Mouse (Mus musculus): ENCODE results near the gene Gm10721.
"Not testable (repeated sequence)": the region's sequence is repeated elsewhere in the genome, so short reads cannot be mapped to it uniquely, and the experiment has no call there.

The Gm10721 gene

DNA sequence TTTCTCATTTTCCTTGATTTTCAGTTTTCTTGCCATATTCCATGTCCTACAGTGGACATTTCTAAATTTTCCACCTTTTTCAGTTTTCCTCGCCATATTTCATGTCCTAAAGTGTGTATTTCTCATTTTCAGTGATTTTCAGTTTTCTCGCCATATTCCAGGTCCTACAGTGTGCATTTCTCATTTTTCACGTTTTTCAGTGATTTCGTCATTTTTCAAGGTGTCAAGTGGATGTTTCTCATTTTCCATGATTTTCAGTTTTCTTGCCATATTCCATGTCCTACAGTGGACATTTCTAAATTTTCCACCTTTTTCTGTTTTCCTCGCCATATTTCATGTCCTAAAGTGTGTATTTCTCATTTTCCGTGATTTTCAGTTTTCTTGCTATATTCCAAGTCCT is 12.7 kb downstream of the Gm10721 start:
- peak; percentile 25 for DNase-seq

DNA sequence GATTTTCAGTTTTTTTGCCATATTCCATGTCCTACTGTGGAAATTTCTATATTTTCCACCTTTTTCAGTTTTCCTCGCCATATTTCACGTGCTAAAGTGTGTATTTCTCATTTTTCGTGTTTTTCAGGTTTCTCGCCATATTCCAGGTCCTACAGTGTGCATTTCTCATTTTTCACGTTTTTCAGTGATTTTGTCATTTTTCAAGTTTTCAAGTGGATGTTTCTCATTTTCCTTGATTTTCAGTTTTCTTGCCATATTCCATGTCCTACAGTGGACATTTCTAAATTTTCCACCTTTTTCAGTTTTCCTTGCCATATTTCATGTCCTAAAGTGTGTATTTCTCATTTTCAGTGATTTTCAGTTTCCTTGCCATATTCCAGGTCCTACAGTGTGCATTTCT is 13.2 kb downstream of the Gm10721 start:
- DNase-seq, result not testable (repeated sequence)

DNA sequence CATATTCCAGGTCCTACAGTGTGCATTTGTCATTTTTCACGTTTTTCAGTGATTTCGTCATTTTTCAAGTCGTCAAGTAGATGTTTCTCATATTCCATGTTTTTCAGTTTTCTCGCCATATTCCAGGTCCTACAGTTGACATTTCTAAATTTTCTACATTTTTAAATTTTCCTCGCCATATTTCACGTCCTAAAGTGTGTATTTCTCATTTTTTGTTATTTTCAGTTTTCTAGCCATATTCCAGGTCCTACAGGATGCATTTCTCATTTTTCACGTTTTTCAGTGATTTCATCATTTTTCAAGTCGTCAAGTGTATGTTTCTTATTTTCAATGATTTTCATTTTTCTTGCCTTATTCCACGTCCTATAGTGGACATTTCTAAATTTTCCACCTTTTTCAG is 13.8 kb downstream of the Gm10721 start:
- not testable (repeated sequence) for DNase-seq

GRCm38 (mm10) chr9:3027200-3027599 is 14.3 kb downstream of the Gm10721 start:
- DNase-seq, result not testable (repeated sequence)

DNA sequence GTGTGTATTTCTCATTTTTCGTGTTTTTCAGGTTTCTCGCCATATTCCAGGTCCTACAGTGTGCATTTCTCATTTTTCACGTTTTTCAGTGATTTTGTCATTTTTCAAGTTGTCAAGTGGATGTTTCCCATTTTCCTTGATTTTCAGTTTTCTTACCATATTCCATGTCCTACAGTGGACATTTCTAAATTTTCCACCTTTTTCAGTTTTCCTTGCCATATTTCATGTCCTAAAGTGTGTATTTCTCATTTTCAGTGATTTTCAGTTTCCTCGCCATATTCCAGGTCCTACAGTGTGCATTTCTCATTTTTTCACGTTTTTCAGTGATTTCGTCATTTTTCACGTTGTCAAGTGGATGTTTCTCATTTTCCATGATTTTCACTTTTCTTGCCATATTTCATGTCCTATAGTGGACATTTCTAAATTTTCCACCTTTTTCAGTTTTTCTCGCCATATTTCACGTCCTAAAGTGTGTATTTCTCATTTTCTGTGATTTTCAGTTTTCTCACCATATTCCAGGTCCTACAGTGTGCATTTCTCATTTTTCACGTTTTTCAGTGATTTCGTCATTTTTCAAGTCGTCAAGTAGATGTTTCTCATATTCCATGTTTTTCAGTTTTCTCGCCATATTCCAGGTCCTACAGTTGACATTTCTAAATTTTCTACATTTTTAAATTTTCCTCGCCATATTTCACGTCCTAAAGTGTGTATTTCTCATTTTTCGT is 16.5 kb downstream of the Gm10721 start:
- DNase-seq, result not testable (repeated sequence)

DNA sequence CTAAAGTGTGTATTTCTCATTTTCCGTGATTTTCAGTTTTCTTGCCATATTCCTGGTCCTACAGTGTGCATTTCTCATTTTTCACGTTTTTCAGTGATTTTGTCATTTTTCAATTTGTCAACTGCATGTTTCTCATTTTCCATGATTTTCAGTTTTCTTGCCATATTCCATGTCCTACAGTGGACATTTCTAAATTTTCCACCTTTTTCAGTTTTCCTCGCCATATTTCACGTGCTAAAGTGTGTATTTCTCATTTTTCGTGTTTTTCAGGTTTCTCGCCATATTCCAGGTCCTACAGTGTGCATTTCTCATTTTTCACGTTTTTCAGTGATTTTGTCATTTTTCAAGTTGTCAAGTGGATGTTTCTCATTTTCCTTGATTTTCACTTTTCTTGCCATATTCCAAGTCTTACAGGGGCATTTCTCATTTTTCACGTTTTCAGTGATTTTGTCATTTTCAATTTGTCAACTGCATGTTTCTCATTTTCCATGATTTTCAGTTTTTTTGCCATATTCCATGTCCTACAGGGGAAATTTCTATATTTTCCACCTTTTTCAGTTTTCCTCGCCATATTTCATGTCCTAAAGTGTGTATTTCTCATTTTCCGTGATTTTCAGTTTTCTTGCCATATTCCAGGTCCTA is 17.9 kb downstream of the Gm10721 start:
- DNase-seq, result not testable (repeated sequence)

DNA sequence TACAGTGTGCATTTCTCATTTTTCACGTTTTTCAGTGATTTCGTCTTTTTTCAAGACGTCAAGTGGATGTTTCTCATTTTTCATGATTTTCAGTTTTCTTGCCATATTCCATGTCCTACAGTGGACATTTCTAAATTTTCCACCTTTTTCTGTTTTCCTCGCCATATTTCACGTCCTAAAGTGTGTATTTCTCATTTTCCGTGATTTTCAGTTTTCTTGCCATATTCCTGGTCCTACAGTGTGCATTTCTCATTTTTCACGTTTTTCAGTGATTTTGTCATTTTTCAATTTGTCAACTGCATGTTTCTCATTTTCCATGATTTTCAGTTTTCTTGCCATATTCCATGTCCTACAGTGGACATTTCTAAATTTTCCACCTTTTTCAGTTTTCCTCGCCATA is 21.4 kb downstream of the Gm10721 start, which contains the start of gene Gm17535:
Gene Gm17535, plus strand, starts transcription at position 301 of the 400 bp plus-strand sequence.
- not testable (repeated sequence) for DNase-seq

DNA sequence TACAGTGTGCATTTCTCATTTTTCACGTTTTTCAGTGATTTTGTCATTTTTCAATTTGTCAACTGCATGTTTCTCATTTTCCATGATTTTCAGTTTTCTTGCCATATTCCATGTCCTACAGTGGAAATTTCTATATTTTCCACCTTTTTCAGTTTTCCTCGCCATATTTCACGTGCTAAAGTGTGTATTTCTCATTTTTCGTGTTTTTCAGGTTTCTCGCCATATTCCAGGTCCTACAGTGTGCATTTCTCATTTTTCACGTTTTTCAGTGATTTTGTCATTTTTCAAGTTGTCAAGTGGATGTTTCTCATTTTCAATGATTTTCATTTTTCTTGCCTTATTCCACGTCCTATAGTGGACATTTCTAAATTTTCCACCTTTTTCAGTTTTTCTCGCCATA is 23.6 kb downstream of the Gm10721 start, which contains the start of gene Gm10715:
Gene Gm10715, plus strand, starts transcription at position 301 of the 400 bp plus-strand sequence.
- not testable (repeated sequence) for DNase-seq

- not testable (repeated sequence) for DNase-seq
Observed at GRCm38 (mm10) chr9:3038161-3038560, 25.2 kb downstream of the Gm10721 start.

Measured in kidney, adult 18-20 months (tissue).